Mouse (Mus musculus): ENCODE results near the gene Iqcj. TPM values are rescaled to one million over a fixed set of nuclear protein-coding genes. Genes with fewer than 3 reads are reported as not detected.

Iqcj gene
- 0.50 and 0.59 TPM in 2 replicates for polyA plus RNA-seq (2012; rRNA removed)

DNA sequence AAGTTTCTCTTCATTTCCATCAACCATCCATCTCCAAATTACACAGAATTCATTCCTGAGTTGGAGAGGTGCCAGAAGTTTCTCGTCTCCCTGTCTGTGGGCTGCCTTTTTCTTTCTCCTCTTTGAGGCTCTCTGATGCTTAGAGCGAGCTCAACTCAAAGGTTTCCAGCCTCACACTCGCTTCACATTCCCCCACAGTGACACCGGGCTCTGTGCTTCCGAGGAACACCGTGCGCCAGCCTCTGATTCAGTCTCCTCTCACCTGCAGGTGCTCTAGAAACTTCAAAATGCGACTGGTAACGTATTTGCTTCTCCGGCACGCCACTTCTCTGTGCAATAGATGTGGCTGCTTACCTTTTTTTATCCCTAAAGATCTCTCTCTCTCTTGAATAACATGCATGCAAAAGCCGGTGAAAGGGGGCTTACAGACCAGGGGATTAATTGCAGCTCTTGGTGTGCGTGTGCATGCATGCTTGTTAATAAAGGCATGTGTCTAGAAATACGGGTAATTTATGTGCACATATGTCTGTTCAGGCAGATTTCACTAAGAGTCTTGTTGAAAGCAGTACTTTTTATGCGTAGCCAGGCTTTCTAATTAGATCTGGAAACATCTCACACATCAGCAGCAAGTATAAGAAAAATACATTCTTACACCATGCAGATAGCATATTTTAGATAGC, at the start of gene Iqcj, which contains the start of gene Iqschfp:
Iqcj (plus strand) TSS at position 195 of the 680 bp plus-strand sequence.
Iqschfp (plus strand) TSS at position 207 of the 680 bp plus-strand sequence.

DNA sequence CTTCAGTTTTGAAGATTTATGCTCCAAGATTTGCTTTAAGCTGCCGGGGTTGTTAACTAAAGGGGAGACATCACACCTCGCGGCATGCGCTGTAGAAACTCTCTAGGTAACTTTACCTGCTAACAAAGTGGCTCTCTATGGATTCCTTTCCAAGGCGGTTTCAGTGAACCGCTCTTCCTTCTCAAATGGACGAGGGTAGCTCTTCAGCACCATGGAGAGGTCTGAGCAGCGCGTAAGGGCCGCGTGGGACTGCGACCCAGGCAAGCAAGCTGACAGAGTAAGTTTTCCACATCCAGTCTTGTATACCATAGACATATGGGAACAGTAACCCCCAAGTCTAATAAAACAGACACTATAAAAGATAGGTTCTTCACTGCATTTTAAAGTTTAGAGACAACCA, 172.7 kb downstream of the Iqcj start, which contains the start of gene Schip1:
Schip1 (plus strand) TSS at position 72 of the 400 bp plus-strand sequence.

Other genes starting within 250 kb of the Iqcj start
- 7.0 and 8.2 TPM in 2 replicates for gene Iqschfp, start within 50 bp of the Iqcj start, polyA plus RNA-seq (2012; rRNA removed)
- gene Schip1, start 172.6 kb downstream of the Iqcj start, polyA plus RNA-seq (2012; rRNA removed), result 71.6 and 84.5 TPM in 2 replicates